Mouse (Mus musculus) CD4-positive naive resting alpha-beta T cell, adult 57 days (primary cell): ENCODE results near the gene Amy2a3. TPM values are rescaled to one million over a fixed set of nuclear protein-coding genes. Genes with fewer than 3 reads are reported as not detected.

Experiments
- total RNA-seq: library from RNA; stranded (reverse); gene quantifications from one replicate; pipeline ENCODE4 v1.2.4, GENCODE M21; 2023

Gene Amy2a3
- 0.21 TPM for total RNA-seq

DNA sequence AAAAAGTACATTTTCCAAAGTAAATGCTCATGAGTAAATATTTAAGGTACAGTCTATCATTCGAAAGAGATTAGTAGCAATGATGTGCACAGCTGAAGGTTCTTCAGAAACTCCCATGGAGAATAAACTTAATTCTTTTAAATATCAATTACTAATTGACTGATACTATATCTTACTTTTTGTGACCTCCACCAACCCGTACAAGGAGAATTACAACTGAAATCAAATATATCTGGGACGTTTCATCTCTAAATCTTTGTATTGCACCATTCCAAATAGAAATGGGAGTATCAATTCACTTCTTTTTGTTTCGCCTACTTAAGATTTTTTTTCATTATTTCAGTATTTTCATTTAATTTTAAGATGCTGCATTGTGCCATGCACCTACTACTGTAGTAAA is at the start of gene Amy2a3:
Gene Amy2a3, minus strand, starts transcription at position 101 of the 400 bp plus-strand sequence.

GRCm38 (mm10) chr3:113356558-113356957 is 32.7 kb upstream of the Amy2a3 start, which contains the start of gene Amy2a2:
TSS of gene Amy2a2 (minus strand) at chr3:113356658.

DNA sequence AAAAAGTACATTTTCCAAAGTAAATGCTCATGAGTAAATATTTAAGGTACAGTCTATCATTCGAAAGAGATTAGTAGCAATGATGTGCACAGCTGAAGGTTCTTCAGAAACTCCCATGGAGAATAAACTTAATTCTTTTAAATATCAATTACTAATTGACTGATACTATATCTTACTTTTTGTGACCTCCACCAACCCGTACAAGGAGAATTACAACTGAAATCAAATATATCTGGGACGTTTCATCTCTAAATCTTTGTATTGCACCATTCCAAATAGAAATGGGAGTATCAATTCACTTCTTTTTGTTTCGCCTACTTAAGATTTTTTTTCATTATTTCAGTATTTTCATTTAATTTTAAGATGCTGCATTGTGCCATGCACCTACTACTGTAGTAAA is 32.5 kb downstream of the Amy2a3 start, which contains the start of gene Amy2a4:
Gene Amy2a4, minus strand, starts transcription at position 101 of the 400 bp plus-strand sequence.

Other genes starting within 250 kb of the Amy2a3 start
- 2.1 TPM for gene Amy2a5, start 65.2 kb downstream of the Amy2a3 start, total RNA-seq
- 0.21 TPM for gene Amy2a4, start 32.6 kb downstream of the Amy2a3 start, total RNA-seq
- 0.21 TPM for gene Amy2a2, start 32.6 kb upstream of the Amy2a3 start, total RNA-seq
- 2.7 TPM for gene Amy2a1, start 208.4 kb upstream of the Amy2a3 start, total RNA-seq